Mouse (Mus musculus) midbrain, embryonic 12.5 days (tissue): ENCODE data around the gene Olfr1028. TPM values are rescaled to one million over a fixed set of nuclear protein-coding genes. Genes with fewer than 3 reads are reported as not detected.

ENCODE experiments used
- ATAC-seq: fragments of 200-750 bp; cut with Nextera tagmentation; 2 replicates; pipeline ENCODE4 v1.8.0; 2017; ENCODE audit warnings: low read depth, moderate TSS enrichment, moderate library complexity; ENCODE audit not compliant: low FRiP score
- H3K27ac ChIP-seq: fragments of 300-500 bp; sonication (generic); replicated peaks from 2 replicates; pipeline ENCODE4 v1.5.1; 2016; ENCODE audit warnings: mild to moderate bottlenecking
- H3K27me3 ChIP-seq: fragments of 300-500 bp; sonication (generic); 2 replicates; pipeline ENCODE4 v1.6.1; 2016; ENCODE audit warnings: mild to moderate bottlenecking
- H3K36me3 ChIP-seq: fragments of 300-500 bp; sonication (generic); 2 replicates; pipeline ENCODE4 v1.6.1; 2016
- H3K4me1 ChIP-seq: fragments of 300-500 bp; sonication (generic); 2 replicates; pipeline ENCODE4 v1.6.1; 2016
- H3K4me2 ChIP-seq: fragments of 300-500 bp; sonication (generic); replicated peaks from 2 replicates; pipeline ENCODE4 v1.6.1; 2016; ENCODE audit warnings: mild to moderate bottlenecking, moderate library complexity
- H3K4me3 ChIP-seq: fragments of 300-500 bp; sonication (generic); 2 replicates; pipeline ENCODE4 v1.5.1; 2016; ENCODE audit warnings: mild to moderate bottlenecking
- H3K9ac ChIP-seq: fragments of 300-500 bp; sonication (generic); replicated peaks from 2 replicates; pipeline ENCODE4 v1.6.1; 2016; ENCODE audit warnings: mild to moderate bottlenecking, moderate library complexity
- H3K9me3 ChIP-seq: fragments of 300-500 bp; sonication (generic); 2 replicates; pipeline ENCODE4 v1.6.1; 2016; ENCODE audit warnings: mild to moderate bottlenecking
- WGBS: fragments of 180-500 bp; shearing (Covaris S2); methylation state at CpG from one replicate; pipeline ENCODE4 v1.1.7; 2016; 5-methylcytosine and 5-hydroxymethylcytosine counted together
- polyA plus RNA-seq: library from polyadenylated mRNA; unstranded; fragments of >200 nt; fragmentation: Nextera tagmentation; extraction: Ambion mirVana; gene quantifications from 2 replicates; pipeline ENCODE4 v1.2.1, GENCODE M21; 2016

Gene Olfr1028
- not detected in 2 replicates for polyA plus RNA-seq

- Histone ChIP-seq H3K36me3 (no peaks in the 10 kb centered on the region), H3K9ac (no peak within 1 kb of the TSS)
Measured at GRCm38 (mm10) chr2:85950137-85950536, at the start of gene Olfr1028. TSS of gene Olfr1028 (plus strand) at chr2:85950437.

GRCm38 (mm10) chr2:85904952-85905351 lies 45.3 kb upstream of the Olfr1028 start, which contains the start of gene Olfr1024:
TSS of gene Olfr1024 (minus strand) at chr2:85905052.
- Histone ChIP-seq H3K36me3 (no peaks in the 10 kb centered on the region), H3K9ac (no peak within 1 kb of the TSS), H3K4me2 (no peak within 1 kb of the TSS), H3K9me3 (0 out of 2 replicates have a peak, but pooled peaks cover 5% of the 10 kb centered on the region), H3K4me1 (no peaks in the 10 kb centered on the region), H3K4me3 (no peak within 1 kb of the TSS), H3K27me3 (no peaks in the 10 kb centered on the region), H3K27ac (no peak within 1 kb of the TSS)
- no peak for ATAC-seq
- WGBS = 86% methylated on average over 3 of the region's 3 CpGs

More at GRCm38 (mm10) chr2:85950137-85950536, at the start of gene Olfr1028:
- no peak within 1 kb of the TSS for H3K27ac ChIP-seq
- no peaks in the 10 kb centered on the region for H3K4me1 ChIP-seq
- no peaks in the 10 kb centered on the region for H3K9me3 ChIP-seq
- WGBS = 85% methylated on average over 1 of the region's 1 CpGs
- no peak within 1 kb of the TSS for H3K4me2 ChIP-seq
- H3K4me3 ChIP-seq = no peak within 1 kb of the TSS
- no peaks in the 10 kb centered on the region for H3K27me3 ChIP-seq
- no peak for ATAC-seq

GRCm38 (mm10) chr2:85913197-85913596 lies 37.0 kb upstream of the Olfr1028 start:
- Histone ChIP-seq H3K27ac (no peak overlapping the region), H3K36me3 (no peaks in the 10 kb centered on the region), H3K4me2 (no peak overlapping the region), H3K9ac (no peak overlapping the region), H3K9me3 (no peaks in the 10 kb centered on the region), H3K4me1 (no peaks in the 10 kb centered on the region), H3K27me3 (no peaks in the 10 kb centered on the region), H3K4me3 (no peak overlapping the region)
- ATAC-seq = no peak

GRCm38 (mm10) chr2:85914893-85915292 lies 35.3 kb upstream of the Olfr1028 start, which contains the start of gene Olfr1025-ps1:
TSS of gene Olfr1025-ps1 (plus strand) at chr2:85915193.
- no peaks in the 10 kb centered on the region for H3K4me1 ChIP-seq
- no peaks in the 10 kb centered on the region for H3K27me3 ChIP-seq
- no peak within 1 kb of the TSS for H3K9ac ChIP-seq
- no peak within 1 kb of the TSS for H3K27ac ChIP-seq
- 74% methylated on average over 1 of the region's 1 CpGs for WGBS
- no peak for ATAC-seq
- H3K36me3 ChIP-seq = no peaks in the 10 kb centered on the region
- no peak within 1 kb of the TSS for H3K4me3 ChIP-seq
- H3K9me3 ChIP-seq = no peaks in the 10 kb centered on the region
- no peak within 1 kb of the TSS for H3K4me2 ChIP-seq

- Histone ChIP-seq H3K9me3 (no peaks in the 10 kb centered on the region), H3K27me3 (no peaks in the 10 kb centered on the region), H3K36me3 (no peaks in the 10 kb centered on the region), H3K4me1 (no peaks in the 10 kb centered on the region), H3K9ac (no peak within 1 kb of the TSS), H3K27ac (no peak within 1 kb of the TSS), H3K4me3 (no peak within 1 kb of the TSS), H3K4me2 (no peak within 1 kb of the TSS)
- 94% methylated on average over 3 of the region's 3 CpGs for WGBS
- no peak for ATAC-seq
Measured at GRCm38 (mm10) chr2:85921258-85921657, 29.0 kb upstream of the Olfr1028 start, which contains the start of gene Olfr1026. TSS of gene Olfr1026 (plus strand) at chr2:85921558.

- Histone ChIP-seq H3K9me3 (no peaks in the 10 kb centered on the region), H3K4me3 (no peak within 1 kb of the TSS), H3K4me2 (no peak within 1 kb of the TSS), H3K9ac (no peak within 1 kb of the TSS), H3K27me3 (no peaks in the 10 kb centered on the region), H3K27ac (no peak within 1 kb of the TSS), H3K4me1 (no peaks in the 10 kb centered on the region), H3K36me3 (no peaks in the 10 kb centered on the region)
- no peak for ATAC-seq
- 93% methylated on average over 2 of the region's 2 CpGs for WGBS
Measured at GRCm38 (mm10) chr2:85973595-85973994, 23.4 kb downstream of the Olfr1028 start, which contains the start of gene Olfr1029. TSS of gene Olfr1029 (plus strand) at chr2:85973895.

- Histone ChIP-seq H3K4me1 (no peaks in the 10 kb centered on the region), H3K36me3 (no peaks in the 10 kb centered on the region), H3K27me3 (no peaks in the 10 kb centered on the region), H3K9me3 (no peaks in the 10 kb centered on the region), H3K4me2 (no peak within 1 kb of the TSS), H3K4me3 (no peak within 1 kb of the TSS), H3K9ac (no peak within 1 kb of the TSS), H3K27ac (no peak within 1 kb of the TSS)
- WGBS = 82% methylated on average over 1 of the region's 1 CpGs
- no peak for ATAC-seq
Measured at GRCm38 (mm10) chr2:85978976-85979375, 28.7 kb downstream of the Olfr1028 start, which contains the start of gene Olfr1030. TSS of gene Olfr1030 (plus strand) at chr2:85979276.

- Histone ChIP-seq H3K4me1 (no peaks in the 10 kb centered on the region), H3K27me3 (no peaks in the 10 kb centered on the region), H3K27ac (no peak within 1 kb of the TSS), H3K4me3 (no peak within 1 kb of the TSS), H3K9ac (no peak within 1 kb of the TSS), H3K36me3 (no peaks in the 10 kb centered on the region), H3K4me2 (no peak within 1 kb of the TSS), H3K9me3 (no peaks in the 10 kb centered on the region)
- WGBS = 59% methylated on average over 3 of the region's 3 CpGs
- no peak for ATAC-seq
Measured at GRCm38 (mm10) chr2:85990004-85990403, 39.8 kb downstream of the Olfr1028 start, which contains the start of gene Olfr1031. TSS of gene Olfr1031 (plus strand) at chr2:85990304.

Other genes starting within 250 kb of the Olfr1028 start
- gene Olfr1009, start 235.0 kb upstream of the Olfr1028 start, polyA plus RNA-seq = not detected in 2 replicates
- not detected in 2 replicates for gene Olfr1012, start 187.7 kb upstream of the Olfr1028 start, polyA plus RNA-seq
- not detected in 2 replicates for gene Olfr1013, start 183.3 kb upstream of the Olfr1028 start, polyA plus RNA-seq
- not detected in 2 replicates for gene Olfr1014, start 177.7 kb upstream of the Olfr1028 start, polyA plus RNA-seq
- gene Olfr1015, start 168.4 kb upstream of the Olfr1028 start, polyA plus RNA-seq = not detected in 2 replicates
- not detected in 2 replicates for gene Olfr1016, start 147.9 kb upstream of the Olfr1028 start, polyA plus RNA-seq
- gene Olfr1018, start 132.0 kb upstream of the Olfr1028 start, polyA plus RNA-seq = not detected in 2 replicates
- gene Olfr1019, start 105.0 kb upstream of the Olfr1028 start, polyA plus RNA-seq = not detected in 2 replicates
- not detected in 2 replicates for gene Olfr1020, start 103.4 kb upstream of the Olfr1028 start, polyA plus RNA-seq
- not detected in 2 replicates for gene Olfr1022, start 81.8 kb upstream of the Olfr1028 start, polyA plus RNA-seq
- not detected in 2 replicates for gene Olfr1023, start 64.8 kb upstream of the Olfr1028 start, polyA plus RNA-seq
- not detected in 2 replicates for gene Olfr1024, start 45.4 kb upstream of the Olfr1028 start, polyA plus RNA-seq
- gene Olfr1025-ps1, start 35.2 kb upstream of the Olfr1028 start, polyA plus RNA-seq = not detected in 2 replicates
- not detected in 2 replicates for gene Olfr1026, start 28.9 kb upstream of the Olfr1028 start, polyA plus RNA-seq
- not detected in 2 replicates for gene Olfr1029, start 23.5 kb downstream of the Olfr1028 start, polyA plus RNA-seq
- gene Olfr1030, start 28.8 kb downstream of the Olfr1028 start, polyA plus RNA-seq = not detected in 2 replicates
- gene Olfr1031, start 39.9 kb downstream of the Olfr1028 start, polyA plus RNA-seq = not detected in 2 replicates
- not detected in 2 replicates for gene Olfr1032, start 55.1 kb downstream of the Olfr1028 start, polyA plus RNA-seq
- gene Olfr1033, start 70.2 kb downstream of the Olfr1028 start, polyA plus RNA-seq = not detected in 2 replicates
- gene Olfr1034, start 95.4 kb downstream of the Olfr1028 start, polyA plus RNA-seq = 0.05 TPM in 1 of 2 replicates, not detected in the other
- not detected in 2 replicates for gene Olfr1036, start 123.6 kb downstream of the Olfr1028 start, polyA plus RNA-seq
- not detected in 2 replicates for gene Olfr1037, start 136.9 kb downstream of the Olfr1028 start, polyA plus RNA-seq
- not detected in 2 replicates for gene Olfr1039, start 185.5 kb downstream of the Olfr1028 start, polyA plus RNA-seq
- not detected in 2 replicates for gene Olfr1040, start 196.3 kb downstream of the Olfr1028 start, polyA plus RNA-seq
- not detected in 2 replicates for gene Olfr1042, start 211.4 kb downstream of the Olfr1028 start, polyA plus RNA-seq
- gene Olfr1043, start 217.1 kb downstream of the Olfr1028 start, polyA plus RNA-seq = not detected in 2 replicates
- not detected in 2 replicates for gene Olfr1044, start 227.4 kb downstream of the Olfr1028 start, polyA plus RNA-seq
- not detected in 2 replicates for gene Olfr52, start 235.2 kb downstream of the Olfr1028 start, polyA plus RNA-seq